Mouse (Mus musculus) neural tube, embryonic 14.5 days (tissue): ENCODE measurements around the gene Cebpzos. TPM values are rescaled to one million over a fixed set of nuclear protein-coding genes. Genes with fewer than 3 reads are reported as not detected.

Source experiments
- ATAC-seq: fragments of 200-750 bp; cut with Nextera tagmentation; 2 replicates; pipeline ENCODE4 v1.8.0; 2017; ENCODE audit warnings: low read depth, mild to moderate bottlenecking, moderate TSS enrichment, moderate library complexity
- H3K27ac ChIP-seq: fragments of 300-500 bp; sonication (generic); 2 replicates; pipeline ENCODE4 v1.5.1; 2014; ENCODE audit warnings: low read depth, mild to moderate bottlenecking, control low read depth, low read length, moderate library complexity, mixed read lengths
- H3K27me3 ChIP-seq: fragments of 300-500 bp; sonication (generic); 2 replicates; pipeline ENCODE4 v1.6.1; 2014; ENCODE audit warnings: low read length; ENCODE audit not compliant: control insufficient read depth, insufficient read depth
- H3K36me3 ChIP-seq: fragments of 300-500 bp; sonication (generic); 2 replicates; pipeline ENCODE4 v1.6.1; 2014; ENCODE audit warnings: low read length, mixed read lengths; ENCODE audit not compliant: control insufficient read depth, insufficient read depth
- H3K4me1 ChIP-seq: fragments of 300-500 bp; sonication (generic); 2 replicates; pipeline ENCODE4 v1.6.1; 2014; ENCODE audit warnings: low read length; ENCODE audit not compliant: control insufficient read depth, insufficient read depth
- H3K4me2 ChIP-seq: fragments of 300-500 bp; sonication (generic); 2 replicates; pipeline ENCODE4 v1.6.1; 2014; ENCODE audit warnings: mild to moderate bottlenecking, low read depth, low read length, control low read depth
- H3K4me3 ChIP-seq: fragments of 300-500 bp; sonication (generic); 2 replicates; pipeline ENCODE4 v1.5.1; 2014; ENCODE audit warnings: low read depth, low read length, control low read depth, mixed read lengths
- H3K9ac ChIP-seq: fragments of 300-500 bp; sonication (generic); replicated peaks from 2 replicates; pipeline ENCODE4 v1.6.1; 2014; ENCODE audit warnings: low read depth, mild to moderate bottlenecking, control low read depth, low read length, mixed read lengths
- H3K9me3 ChIP-seq: fragments of 300-500 bp; sonication (generic); 2 replicates; pipeline ENCODE4 v1.6.1; 2016; ENCODE audit warnings: low read length; ENCODE audit not compliant: control insufficient read depth
- WGBS: fragments of 180-500 bp; shearing (Covaris S2); extraction: QIAGEN DNeasy Blood & Tissue Kit; methylation state at CpG from one replicate; pipeline ENCODE4 v1.1.7; 2014; 5-methylcytosine and 5-hydroxymethylcytosine counted together
- polyA plus RNA-seq: library from polyadenylated mRNA; unstranded; fragments of >200 nt; fragmentation: Nextera tagmentation; extraction: Ambion mirVana; gene quantifications from 2 replicates; pipeline ENCODE4 v1.2.1, GENCODE M21; 2014

Cebpzos gene
- polyA plus RNA-seq = 114 and 118 TPM in 2 replicates

DNA sequence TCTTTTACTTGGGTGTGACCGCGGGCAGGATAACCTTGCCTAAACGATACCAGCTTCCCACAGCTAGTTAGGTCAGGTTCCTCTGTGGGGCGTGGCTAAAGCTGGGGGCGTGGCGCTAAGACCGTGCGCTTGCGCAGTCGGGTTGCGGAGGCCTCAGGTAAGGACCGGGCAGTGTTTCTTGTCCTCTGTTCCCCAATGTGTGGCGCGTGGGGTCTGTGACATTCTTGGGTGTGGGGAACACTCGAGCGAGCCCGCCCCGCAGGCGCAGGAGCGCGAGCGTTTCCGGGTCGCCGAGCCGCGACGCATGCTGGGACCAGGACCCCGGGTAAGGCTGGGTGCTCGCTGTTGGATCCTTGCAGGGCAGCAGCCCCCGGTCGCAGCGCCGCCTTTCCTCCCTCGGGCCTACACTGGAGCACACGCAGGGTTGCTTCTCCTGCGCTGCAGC lies at the start of gene Cebpzos:
TSS of gene Cebpzos (plus strand) at position 132 of the 445 bp plus-strand sequence.
- H3K4me1 ChIP-seq = peaks cover 7% of the 10 kb centered on the region
- H3K27me3 ChIP-seq = no peaks in the 10 kb centered on the region
- ATAC-seq = peak; percentile 96
- under 1% methylated on average over 37 of the region's 37 CpGs for WGBS
- peak within 1 kb of the TSS; percentile 78 for H3K27ac ChIP-seq
- H3K4me3 ChIP-seq = peak within 1 kb of the TSS; percentile 69
- no peaks in the 10 kb centered on the region for H3K9me3 ChIP-seq
- H3K9ac ChIP-seq = peak within 1 kb of the TSS; percentile 74
- peak within 1 kb of the TSS; percentile 70 for H3K4me2 ChIP-seq
- H3K36me3 ChIP-seq = peaks cover 9% of the 10 kb centered on the region

- Histone ChIP-seq H3K27ac (no peak overlapping the region), H3K9me3 (no peaks in the 10 kb centered on the region), H3K36me3 (no peaks in the 10 kb centered on the region), H3K27me3 (no peaks in the 10 kb centered on the region), H3K4me2 (no peak overlapping the region), H3K4me3 (no peak overlapping the region), H3K4me1 (no peaks in the 10 kb centered on the region), H3K9ac (no peak overlapping the region)
- ATAC-seq = no peak
- WGBS = 90% methylated on average over 6 of the region's 6 CpGs
These were observed 42.4 kb upstream of the Cebpzos start for GRCm38 (mm10) chr17:78873886-78874285.

GRCm38 (mm10) chr17:78881878-78882304 lies 34.4 kb upstream of the Cebpzos start:
- WGBS = 17% methylated on average over 5 of the region's 7 CpGs
- Histone ChIP-seq H3K9me3 (no peaks in the 10 kb centered on the region), H3K4me2 (peak overlapping the region; percentile 66), H3K27me3 (no peaks in the 10 kb centered on the region), H3K4me1 (no peaks in the 10 kb centered on the region), H3K4me3 (peak overlapping the region; percentile 36), H3K9ac (peak overlapping the region; percentile 47; the same call in 1 of the 2 replicates), H3K27ac (0 out of 2 replicates have a peak overlapping the region, but pooled peaks have one; percentile 22), H3K36me3 (no peaks in the 10 kb centered on the region)
- ATAC-seq = peak; percentile 74

GRCm38 (mm10) chr17:78882401-78883112 lies 33.7 kb upstream of the Cebpzos start, which contains the start of gene Eif2ak2:
TSS of gene Eif2ak2 (minus strand) at chr17:78882573.
- no peaks in the 10 kb centered on the region for H3K9me3 ChIP-seq
- H3K36me3 ChIP-seq = no peaks in the 10 kb centered on the region
- WGBS = 3% methylated on average over 28 of the region's 28 CpGs
- ATAC-seq = peak; percentile 91
- peak within 1 kb of the TSS; percentile 22; the same call in 1 of the 2 replicates for H3K27ac ChIP-seq
- peak within 1 kb of the TSS; percentile 36 for H3K4me3 ChIP-seq
- peak within 1 kb of the TSS; percentile 66 for H3K4me2 ChIP-seq
- H3K9ac ChIP-seq = peak within 1 kb of the TSS; percentile 47; the same call in 1 of the 2 replicates
- no peaks in the 10 kb centered on the region for H3K27me3 ChIP-seq
- H3K4me1 ChIP-seq = no peaks in the 10 kb centered on the region

DNA sequence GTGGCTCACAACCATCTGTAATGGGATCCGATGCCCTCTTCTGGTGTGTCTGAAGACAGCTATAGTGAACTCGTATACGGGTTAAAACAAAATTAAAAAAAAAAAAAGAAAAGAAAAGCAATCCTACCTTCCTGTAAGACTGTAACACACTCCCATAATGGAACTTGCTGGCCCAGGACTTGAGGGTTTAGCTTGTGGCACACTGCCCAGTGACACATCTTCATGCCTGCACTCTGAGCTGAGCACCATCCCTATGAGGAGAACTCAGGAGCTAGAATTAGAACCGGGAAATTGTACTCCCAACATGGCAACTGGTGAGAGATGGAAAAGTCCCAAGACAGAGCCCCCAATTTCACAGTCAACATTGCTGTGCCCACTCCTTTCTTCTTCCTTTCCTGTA lies 33.0 kb upstream of the Cebpzos start:
- Histone ChIP-seq H3K27me3 (no peaks in the 10 kb centered on the region), H3K4me1 (no peaks in the 10 kb centered on the region), H3K9me3 (no peaks in the 10 kb centered on the region), H3K4me2 (no peak overlapping the region), H3K36me3 (no peaks in the 10 kb centered on the region), H3K27ac (no peak overlapping the region), H3K9ac (no peak overlapping the region), H3K4me3 (no peak overlapping the region)
- no peak for ATAC-seq
- 94% methylated on average over 4 of the region's 4 CpGs for WGBS

GRCm38 (mm10) chr17:78885286-78886065 lies 30.8 kb upstream of the Cebpzos start:
- H3K4me2 ChIP-seq = no peak overlapping the region
- H3K27me3 ChIP-seq = no peaks in the 10 kb centered on the region
- no peak overlapping the region for H3K9ac ChIP-seq
- H3K36me3 ChIP-seq = no peaks in the 10 kb centered on the region
- no peak for ATAC-seq
- no peaks in the 10 kb centered on the region for H3K9me3 ChIP-seq
- H3K27ac ChIP-seq = no peak overlapping the region
- 86% methylated on average over 5 of the region's 5 CpGs for WGBS
- no peaks in the 10 kb centered on the region for H3K4me1 ChIP-seq
- no peak overlapping the region for H3K4me3 ChIP-seq

GRCm38 (mm10) chr17:78888554-78888953 lies 27.7 kb upstream of the Cebpzos start:
- H3K9ac ChIP-seq = no peak overlapping the region
- no peak overlapping the region for H3K4me3 ChIP-seq
- H3K4me1 ChIP-seq = no peaks in the 10 kb centered on the region
- H3K27me3 ChIP-seq = no peaks in the 10 kb centered on the region
- no peaks in the 10 kb centered on the region for H3K9me3 ChIP-seq
- no peak for ATAC-seq
- no peak overlapping the region for H3K4me2 ChIP-seq
- H3K27ac ChIP-seq = no peak overlapping the region
- no peaks in the 10 kb centered on the region for H3K36me3 ChIP-seq
- 85% methylated on average over 4 of the region's 4 CpGs for WGBS

- no peaks in the 10 kb centered on the region for H3K9me3 ChIP-seq
- no peak for ATAC-seq
- 53% methylated on average over 3 of the region's 3 CpGs for WGBS
These were observed 27.1 kb upstream of the Cebpzos start for GRCm38 (mm10) chr17:78889184-78889583.

DNA sequence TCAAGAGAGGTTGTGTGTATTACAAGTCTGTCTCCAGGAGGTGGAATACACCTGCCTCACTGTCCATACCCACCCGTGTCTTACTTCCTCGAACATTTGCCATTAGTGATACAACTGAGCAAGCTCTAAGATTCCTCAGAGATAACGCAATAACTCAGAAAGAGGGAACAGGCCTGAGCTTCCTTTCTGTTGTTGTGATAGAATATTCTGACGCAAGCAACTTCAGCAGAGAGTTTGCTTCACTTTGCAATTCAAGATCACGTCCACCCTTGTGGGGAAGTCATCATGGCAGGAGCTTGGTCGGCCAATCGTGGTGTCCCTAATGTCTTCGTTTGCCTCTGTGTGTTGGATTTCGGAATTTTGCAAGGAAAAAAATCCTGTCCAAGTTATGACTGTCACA lies 25.3 kb upstream of the Cebpzos start:
- no peak overlapping the region for H3K4me3 ChIP-seq
- ATAC-seq = no peak

More at GRCm38 (mm10) chr17:78889184-78889583, 27.1 kb upstream of the Cebpzos start:
- Histone ChIP-seq H3K27me3 (no peaks in the 10 kb centered on the region), H3K4me3 (no peak overlapping the region), H3K27ac (no peak overlapping the region), H3K4me1 (no peaks in the 10 kb centered on the region), H3K9ac (no peak overlapping the region), H3K36me3 (no peaks in the 10 kb centered on the region), H3K4me2 (no peak overlapping the region)

More for the DNA sequence above, 25.3 kb upstream of the Cebpzos start:
- WGBS = 88% methylated on average over 9 of the region's 9 CpGs
- Histone ChIP-seq H3K4me1 (no peaks in the 10 kb centered on the region), H3K27me3 (no peaks in the 10 kb centered on the region), H3K9ac (no peak overlapping the region), H3K36me3 (no peaks in the 10 kb centered on the region), H3K27ac (no peak overlapping the region), H3K9me3 (no peaks in the 10 kb centered on the region), H3K4me2 (no peak overlapping the region)
